Mouse (Mus musculus) activated CD4-positive, CD25-positive, alpha-beta regulatory T cell, adult 4 months (primary cell): ENCODE measurements at regions not wholly inside any gene's neighbourhood (a gene's known extent, or its start where the extent isn't known, plus 50 kb on each side); places are given as distances from the start of the nearest gene placed in this dataset.
"Not testable (repeated sequence)": the region's sequence is repeated elsewhere in the genome, so short reads cannot be mapped to it uniquely, and the experiment has no call there.

Source experiments
- ATAC-seq: one replicate; pipeline ENCODE4 v1.8.0; 2017

DNA sequence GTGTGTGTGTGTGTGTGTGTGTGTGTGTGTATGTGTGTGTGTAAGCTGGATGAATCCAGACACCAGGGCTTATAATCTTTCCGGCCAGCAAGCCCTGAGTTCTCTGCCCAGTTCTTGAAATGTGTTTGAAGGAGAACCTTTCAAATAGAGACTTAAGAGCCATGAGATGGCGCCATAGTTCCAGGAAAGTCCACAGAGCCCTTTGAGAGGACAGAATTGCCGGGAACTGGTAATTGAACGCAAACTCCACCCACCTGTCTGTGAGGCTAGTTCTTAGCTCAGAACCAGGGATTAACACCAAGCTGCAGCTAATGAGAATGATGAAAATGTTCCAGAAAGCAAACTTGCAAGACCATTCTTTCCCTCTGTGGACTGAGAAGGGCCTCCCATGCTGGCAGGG is 72.2 kb downstream of the Trim42 start:
- ATAC-seq, result no peak

DNA sequence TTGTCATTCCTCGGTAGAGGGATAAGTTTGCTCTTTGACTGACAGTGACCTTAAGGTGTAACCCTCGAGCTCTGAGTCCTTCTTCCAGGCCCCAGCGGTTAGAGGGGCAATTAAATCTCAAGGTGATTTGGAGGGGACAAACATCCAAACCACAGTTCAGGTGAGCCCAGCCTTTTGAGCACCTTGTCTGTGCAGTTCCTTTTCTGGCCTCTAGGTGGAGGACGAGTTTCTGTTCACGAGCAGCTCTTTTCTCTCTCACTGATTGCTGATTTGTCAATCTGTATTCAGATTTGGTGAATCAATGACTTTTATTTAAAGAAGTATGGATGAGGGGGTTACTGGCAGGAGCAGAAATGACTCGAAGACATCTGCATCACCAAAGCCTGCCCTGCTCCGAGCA is 74.0 kb downstream of the Trim42 start:
- no peak for ATAC-seq

DNA sequence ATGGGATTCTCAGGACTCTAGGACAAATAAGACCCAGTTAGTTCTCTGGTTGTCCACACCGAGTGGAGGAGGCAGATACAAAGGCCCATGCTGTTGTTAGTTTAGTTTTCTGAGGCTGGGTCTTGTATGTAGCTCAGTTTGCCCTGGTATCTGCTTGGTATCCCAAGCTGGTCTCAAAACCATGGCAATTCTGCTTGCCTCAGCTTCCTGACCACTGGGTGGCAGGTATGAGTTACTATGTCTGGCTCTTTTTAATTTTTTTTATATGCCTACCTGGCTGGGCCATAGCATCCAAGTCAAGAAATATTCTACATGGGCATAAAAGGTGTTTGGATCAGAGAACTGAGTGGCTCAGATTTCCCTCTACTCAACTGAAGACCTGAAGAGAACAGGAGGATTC is 77.9 kb downstream of the Trim42 start:
- no peak for ATAC-seq

DNA sequence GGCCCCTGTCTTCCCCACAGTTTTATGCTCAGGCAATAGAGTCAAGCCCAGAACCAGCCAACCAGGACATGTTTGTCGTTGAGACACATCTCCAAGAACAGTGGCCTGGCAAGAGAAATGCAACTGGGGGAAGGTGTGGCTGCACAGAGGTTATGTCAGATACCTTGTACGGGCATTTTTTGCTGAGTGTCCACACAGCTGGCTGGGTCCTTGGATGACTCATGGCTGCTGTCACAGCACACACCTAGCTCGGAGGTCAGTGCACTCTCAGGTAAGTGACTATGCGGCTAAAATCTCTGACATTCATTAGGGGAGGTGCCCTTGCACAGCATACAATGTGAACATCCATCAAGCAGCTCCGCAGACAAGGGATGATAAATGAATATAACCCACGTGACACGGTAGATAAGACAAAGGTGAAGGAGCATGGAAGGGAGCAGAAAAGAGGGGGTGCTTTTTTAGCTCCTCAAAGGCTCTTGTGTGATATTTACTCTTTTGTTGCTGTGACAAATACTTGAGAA is 85.4 kb downstream of the Trim42 start:
- ATAC-seq, result no peak

DNA sequence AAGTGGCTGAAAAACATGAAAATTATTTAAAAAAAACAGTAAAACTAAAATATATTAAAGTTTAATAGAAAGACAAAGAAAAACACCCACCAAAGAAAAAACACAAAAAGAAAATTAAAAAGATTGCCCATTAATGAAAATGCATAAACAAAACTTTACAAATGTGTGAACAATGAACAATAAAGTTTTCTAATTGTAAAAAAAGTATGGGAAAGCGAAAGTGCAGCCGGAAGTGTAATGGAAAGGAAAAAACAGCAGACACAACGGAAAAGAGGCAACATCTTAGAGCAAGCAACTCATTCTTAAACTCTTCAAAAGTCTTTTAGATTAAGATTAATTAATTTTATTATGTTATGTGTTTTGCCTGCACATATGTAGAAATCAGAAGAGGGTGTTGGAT is 87.7 kb downstream of the Trim42 start:
- no peak for ATAC-seq

DNA sequence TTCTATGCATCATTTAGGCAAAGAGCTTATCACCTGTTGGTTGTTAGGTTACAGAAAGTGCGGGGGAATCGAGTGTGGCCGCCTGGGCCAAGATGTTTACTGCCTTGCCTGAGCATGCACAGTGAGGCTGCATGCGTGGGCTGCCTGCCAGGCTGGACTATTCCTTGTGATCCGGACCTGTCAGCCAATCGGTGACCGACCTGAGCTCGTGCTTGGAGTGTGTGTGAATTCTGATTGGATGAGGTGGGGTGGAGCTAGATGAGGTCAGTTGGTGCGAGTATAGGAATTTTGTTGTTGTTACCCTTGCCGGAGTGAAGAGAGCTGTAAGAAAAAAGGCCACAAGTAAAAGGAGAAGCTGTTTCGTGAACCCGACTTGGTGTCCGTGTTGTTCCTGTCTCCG is 94.3 kb downstream of the Trim42 start:
- not testable (repeated sequence) for ATAC-seq

DNA sequence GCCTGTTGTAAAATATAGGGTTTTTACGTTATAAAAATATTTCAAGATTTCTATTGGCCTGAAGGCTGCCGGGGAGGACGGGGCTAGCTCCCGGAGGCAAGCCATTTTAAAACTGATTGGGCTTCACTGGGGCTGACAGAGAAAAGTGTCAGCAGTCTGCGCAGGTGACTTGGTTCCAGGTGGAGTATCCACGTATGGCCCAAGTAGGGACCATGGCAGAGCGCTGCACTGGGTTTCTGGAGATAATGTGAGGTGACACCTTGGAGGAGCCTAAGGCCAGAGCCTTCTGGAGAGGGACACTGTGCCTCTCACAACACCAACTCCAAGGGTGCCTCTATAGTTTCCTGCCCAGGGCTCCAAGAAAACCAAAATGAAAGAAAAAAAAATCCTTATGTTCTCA is 95.9 kb downstream of the Trim42 start:
- ATAC-seq, result no peak

DNA sequence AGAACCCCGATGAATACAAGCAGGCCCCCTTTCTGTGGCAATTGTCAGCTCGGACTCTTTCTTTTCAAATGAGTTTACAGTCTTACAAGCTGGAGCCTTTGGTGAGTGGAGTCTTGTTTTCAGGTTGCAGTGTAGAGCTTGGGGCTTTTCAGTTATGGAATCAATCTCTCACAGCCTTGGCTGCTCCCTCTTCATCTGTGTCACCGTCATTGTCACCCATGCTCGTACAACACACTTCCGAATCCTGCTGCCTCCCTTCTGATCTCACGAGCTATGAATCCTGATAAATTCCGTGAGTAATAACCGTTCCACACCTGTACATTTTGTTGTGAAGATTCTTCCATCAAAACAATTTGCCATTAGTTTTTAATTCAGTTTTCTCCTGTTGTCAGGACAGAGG is 97.7 kb downstream of the Trim42 start:
- no peak for ATAC-seq

DNA sequence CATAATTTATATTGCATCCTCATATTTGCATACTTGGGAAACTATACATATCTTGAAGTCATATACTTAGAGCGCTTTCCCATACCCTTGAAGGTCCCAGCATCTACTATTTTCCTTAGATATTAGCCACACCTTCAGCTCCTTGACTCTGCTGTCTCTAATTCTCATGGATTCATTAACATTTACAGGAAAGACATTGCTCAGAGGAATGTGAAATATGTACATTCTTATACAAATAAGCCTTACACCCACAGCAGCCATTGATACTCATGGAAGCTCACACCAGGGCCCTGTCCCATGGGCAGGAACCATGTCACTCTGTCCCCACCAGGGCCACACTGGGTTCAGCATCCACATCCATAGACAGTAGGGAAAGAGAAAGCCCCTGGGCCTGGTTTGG is 122.1 kb downstream of the Trim42 start:
- ATAC-seq, result no peak

DNA sequence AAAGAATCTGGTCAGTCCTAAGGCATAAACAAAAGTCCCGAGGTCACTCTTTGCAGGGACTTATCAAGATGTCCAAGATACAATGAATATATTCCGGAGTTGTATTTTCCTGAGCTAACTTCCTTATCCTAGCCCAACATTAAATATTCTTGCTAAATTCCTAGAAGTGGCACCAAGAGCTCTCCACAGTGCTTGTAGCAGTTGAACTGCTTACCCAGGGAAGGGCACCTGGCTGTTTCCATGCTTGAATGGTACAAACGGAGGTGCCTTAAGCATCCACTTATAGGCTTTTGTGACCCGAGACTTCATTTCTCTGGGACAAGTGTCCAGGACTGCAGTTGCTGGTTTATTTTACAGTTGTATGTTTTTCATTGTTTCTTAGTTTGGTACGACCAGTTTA is 115.1 kb upstream of the Slc25a36 start:
- ATAC-seq, result no peak

DNA sequence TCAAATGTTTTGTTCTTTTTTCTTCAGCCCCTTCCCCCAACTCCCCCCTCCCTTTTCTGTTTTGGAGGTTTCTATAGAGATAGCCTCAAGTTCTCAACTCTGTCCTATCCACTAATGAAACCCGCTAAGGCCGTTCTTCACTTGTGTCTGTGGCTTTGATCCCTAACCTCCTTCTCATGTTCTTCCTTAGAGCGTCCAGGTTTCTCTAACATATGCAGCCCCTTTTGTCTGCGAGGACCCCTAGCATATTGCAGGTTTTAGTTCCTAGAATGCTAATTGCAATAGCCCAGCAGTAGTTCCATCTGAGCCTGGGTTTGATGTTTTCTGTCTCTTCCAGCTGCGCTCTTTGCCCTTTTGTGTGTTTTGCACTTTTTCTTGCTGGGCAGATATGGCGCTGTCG is 113.6 kb upstream of the Slc25a36 start:
- ATAC-seq, result no peak

DNA sequence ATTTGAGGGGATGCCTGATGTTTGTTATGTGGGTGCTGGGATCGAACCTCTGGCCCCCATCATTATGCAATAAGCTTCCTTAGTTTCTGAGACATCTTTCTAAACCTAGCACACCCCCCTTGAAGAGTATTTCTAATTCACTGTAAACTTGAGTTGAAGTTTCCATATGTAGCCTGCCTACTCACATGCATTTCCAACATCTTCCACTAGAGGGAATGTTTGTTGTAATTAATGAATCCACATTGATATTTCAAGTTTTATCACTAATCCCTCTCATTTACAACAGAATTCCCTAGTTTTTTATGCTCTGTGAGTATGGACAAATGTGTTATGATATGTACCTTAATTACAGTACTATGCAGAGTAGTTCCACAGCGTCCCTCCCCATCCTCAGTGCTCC is 103.8 kb upstream of the Slc25a36 start:
- no peak for ATAC-seq

DNA sequence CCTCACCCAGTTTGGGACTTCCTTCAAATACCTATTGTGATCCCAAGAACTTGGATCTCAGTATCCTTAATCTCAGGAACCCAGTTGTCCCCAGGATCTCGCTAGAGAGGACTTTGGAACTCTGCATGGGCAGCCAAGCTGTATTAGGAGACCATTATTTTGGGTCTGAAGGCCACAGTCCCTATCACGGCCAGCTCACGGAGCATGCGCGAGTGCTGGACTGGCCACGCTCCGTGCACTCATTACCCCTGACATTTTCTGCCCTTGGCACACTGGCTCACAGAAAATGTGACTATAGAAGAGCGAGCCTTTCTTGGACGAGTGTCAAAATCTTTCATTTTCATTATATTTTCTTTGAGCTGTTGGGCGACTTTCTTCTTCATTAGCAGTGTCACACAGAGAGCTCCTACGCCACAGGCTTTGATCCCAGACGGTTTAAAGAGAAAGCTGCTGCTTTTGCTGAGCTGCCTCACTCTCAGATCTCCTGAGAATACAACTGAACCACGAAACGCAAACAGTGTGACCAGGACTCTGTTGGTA is 79.4 kb upstream of the Slc25a36 start:
- ATAC-seq, result no peak

DNA sequence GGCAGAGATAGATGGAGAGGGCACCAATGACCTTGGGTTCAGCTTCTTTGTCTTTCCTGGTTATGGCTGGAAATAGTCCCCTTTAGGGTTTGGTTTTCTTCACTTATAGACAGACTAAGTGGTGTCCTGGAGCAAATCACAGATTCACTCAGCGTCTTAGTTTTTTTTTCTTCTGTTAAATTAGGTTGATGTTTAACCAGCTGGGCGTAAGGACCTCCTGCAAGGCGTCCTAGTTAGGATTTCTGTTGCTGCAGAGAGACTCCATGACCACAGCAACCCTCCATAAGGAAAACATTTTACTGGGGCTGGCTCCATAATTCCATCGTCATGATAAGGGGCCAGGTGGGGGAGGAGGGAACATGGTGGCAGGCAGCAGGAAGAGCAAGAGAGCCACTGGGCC is 78.7 kb upstream of the Slc25a36 start:
- no peak for ATAC-seq

DNA sequence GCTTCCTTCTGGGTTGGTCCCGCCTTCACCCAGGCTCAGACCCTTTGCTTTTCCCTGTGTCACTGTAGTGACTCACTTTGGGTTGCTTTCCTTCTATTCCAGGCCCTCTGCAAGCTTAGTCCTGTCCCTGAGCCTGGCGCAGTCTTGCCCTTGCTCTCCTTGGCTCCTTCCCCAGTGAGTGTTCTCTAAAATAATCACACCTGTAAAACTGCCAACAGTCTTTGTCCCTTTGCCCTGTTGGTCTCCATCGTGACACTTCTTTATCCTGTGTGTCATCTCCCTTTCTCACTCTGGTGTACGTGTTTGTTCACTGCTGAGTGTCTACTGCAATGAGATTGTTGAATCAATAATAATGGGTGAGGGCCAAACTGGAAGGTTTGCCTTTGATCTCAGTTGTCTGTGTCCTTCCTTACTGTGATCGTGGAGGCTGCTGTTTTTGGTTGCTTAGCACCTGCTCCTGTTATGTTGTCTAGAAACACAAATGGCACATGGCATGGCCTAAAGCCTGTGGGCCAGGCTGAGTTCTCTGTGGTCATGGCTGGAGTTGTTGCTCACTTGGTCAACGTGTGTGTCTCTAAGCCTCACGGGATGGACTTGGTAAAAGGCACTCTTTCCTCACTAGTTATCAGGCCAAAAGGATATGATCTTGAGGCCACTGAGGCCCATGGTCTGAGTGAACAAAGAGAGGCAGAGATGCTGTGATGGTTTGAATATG is 77.8 kb upstream of the Slc25a36 start:
- no peak for ATAC-seq

DNA sequence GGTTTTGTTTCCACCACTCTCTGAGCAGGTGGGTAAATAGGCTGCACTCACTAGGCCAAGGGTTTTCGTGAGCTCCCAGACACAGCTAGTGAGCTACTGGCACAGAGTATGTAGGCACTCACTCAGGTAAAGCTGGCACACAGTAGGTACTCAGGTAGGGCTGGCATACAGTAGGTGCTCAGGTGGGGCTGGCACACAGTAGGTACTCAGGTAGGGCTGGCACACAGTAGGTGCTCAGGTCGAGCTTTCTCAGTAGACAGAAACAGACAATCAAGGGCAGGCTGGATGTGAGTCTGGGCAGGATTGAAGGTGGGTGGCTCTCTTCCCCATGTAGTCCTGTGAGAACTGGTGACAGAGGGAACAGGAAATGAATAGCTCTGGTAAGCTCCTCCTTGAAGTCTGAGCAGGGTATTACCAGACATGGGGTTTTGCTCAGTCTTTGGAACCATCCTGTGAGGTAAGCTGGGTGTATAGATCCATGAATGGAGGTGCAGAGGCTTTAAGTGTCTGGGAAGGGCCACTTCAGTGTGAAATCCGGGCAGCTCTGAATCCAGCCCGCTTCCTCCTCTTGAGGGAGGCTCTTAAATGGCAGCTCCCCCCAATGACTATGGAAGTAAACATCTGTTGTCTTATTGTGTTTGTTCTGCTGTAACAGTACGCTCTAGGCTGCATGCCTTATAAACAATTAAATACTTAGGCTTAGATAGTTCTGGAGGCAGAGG is 62.4 kb upstream of the Slc25a36 start:
- ATAC-seq, result peak; percentile 28

DNA sequence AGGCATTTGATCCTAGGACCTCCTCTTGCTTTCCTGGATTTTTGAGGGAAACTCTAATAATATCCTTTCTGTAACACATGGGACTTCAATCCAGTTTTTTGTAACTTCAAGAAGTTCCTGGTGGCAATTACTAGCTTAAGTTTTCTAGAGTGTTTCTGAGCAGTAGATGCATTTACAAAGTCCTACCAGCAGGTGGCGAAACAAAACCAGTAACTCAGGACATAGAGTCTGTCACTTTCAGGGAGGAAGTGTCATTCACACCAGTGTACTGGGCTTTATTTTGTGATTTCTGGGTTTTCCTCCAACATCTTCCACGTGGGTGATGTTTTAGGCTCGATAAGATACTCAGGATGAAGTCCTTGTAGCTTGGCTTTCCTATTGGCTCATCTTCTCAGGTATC is 61.1 kb upstream of the Slc25a36 start:
- ATAC-seq, result no peak

DNA sequence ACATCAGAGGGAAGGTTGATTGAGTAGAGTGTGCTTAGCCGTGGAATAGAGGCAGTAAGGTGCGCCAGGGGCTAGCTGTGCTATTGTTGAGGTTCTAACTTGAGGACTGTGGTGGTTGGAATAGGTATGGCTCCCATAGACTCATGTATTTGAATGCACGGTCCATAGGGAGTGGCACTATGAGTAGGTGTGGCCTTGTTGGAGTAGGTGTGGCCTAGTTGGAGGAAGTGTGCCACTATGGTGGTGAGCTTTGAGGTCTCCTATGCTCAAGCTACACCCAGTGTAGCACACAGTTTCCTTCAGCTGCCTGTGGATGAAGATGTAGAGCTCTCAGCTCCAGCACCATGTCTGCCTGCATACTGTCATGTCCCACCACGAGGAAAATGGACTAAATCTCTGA is 60.5 kb upstream of the Slc25a36 start:
- no peak for ATAC-seq

DNA sequence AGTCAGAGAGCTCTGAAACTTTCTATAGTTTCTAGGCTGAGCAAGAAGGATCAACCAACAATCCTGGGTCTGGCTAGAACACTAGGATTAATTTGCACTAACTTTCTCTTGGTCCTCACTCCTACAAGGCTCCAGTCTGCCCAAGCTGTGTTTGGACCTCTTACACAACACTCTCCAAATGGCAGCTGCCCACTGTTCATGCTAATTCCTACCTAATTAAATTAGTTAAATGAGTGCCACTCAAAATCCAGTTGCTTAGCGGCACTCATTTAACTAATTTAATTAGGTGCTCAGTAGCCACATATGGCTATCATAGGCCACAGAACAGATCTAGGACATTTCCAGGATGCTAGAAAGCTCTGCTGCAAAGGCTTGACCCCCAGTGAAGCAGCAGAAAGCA is 59.9 kb upstream of the Slc25a36 start:
- ATAC-seq, result no peak

DNA sequence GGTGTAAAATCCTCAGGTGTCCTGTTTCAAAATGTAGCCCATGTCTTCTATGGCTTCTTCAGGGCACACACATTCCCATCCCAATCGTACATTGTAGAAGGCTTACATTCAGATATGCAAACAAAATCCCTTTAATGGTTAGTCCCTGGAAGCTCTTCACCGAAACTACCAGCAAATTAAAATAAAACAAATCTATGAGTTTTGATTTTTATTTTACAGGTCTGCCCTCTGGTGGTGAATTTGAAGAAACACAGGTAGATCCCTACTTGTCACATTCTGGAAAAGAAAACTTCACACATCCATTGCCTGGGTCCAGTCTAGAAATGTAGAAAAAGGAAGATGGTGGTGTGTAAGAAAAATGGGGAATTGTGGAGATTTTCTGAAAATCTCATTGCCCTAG is 51.5 kb upstream of the Slc25a36 start:
- no peak for ATAC-seq
